Mouse (Mus musculus) c-Kit-negative CD71-positive TER-119-positive erythroid progenitor cells, embryonic 14.5 days (primary cell): ENCODE results near the gene C2cd5.
"Not testable (repeated sequence)": the region's sequence is repeated elsewhere in the genome, so short reads cannot be mapped to it uniquely, and the experiment has no call there.

ENCODE experiments used
- DNase-seq: peaks from one replicate; pipeline ENCODE4 v3.0.0-alpha.2; 2013; ENCODE audit warnings: low read depth, low spot score

C2cd5 gene

DNA sequence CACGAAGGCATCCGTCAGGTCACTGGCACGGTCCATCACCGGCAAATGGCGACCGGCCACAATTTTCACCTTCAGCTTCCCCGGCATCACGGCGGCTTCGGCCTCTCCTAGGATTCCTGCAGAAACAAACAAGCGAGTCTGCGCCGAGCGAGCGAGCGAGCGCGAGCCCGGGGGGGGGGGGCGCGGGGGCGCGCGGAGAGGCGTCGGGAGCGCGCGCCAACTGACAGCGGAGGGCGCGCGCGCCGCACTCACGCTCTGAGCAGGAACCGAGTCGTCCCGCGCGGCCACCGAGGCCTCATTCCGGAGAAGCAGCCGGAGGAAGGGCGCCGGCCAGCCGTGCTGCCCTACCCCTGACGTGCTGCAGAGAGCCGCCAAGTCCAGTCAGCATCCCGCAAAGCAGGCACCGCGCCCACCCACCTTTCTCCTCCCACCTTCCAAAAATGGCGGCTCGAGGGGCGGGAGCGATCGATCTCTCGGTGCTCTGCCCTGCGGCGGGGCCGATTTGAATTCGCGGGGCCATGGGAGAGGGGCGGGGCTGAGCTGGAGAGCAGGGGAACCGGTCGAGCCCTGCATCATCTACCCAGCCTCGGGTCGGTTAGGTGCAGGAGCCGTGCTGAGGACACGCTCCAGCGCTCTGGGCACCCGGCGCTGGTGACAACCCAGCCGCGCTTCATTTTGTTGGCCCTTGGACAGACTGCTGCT lies at the start of gene C2cd5:
TSS of gene C2cd5 (minus strand) at position 461 of the 702 bp plus-strand sequence.
- DNase-seq: peak; percentile 88

DNA sequence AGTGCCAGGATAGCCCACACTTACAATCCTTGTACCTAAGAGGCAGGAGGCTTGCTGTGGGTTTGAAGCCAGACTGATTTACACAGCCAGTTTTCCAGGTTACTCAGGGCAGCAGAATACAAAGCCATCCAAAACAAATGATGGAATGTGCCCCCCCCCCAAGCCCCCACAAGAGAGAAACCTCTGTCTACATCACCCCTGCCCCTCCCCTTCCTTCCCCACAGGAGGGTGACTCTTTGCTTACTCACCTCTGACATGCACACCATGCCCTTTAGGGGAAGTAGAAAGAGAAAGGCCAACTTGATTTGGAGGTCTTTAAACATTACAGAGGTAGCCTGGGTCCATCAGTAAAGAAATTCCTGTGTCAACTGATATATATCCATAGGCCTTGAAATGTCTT lies 48.9 kb upstream of the C2cd5 start:
- no peak for DNase-seq

DNA sequence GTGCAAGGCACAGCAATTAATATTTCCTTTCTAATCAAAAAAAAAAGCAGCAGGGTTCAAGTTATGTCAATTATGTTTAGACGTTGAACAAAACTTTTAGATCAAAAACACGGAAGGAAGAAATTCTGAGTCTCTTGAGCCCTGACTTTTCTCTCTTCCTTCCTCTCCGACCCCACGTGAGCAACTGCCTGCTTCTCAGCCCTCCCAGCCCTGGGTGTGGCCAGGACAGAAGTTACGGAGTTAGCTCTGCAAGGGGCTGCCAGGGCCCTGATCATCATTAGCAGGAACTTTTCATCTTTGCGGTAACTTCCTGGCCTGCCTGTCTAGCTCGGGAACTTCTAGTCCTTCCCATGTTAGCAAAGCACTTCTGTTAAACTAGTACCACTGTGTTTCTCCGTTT lies 46.8 kb upstream of the C2cd5 start:
- no peak for DNase-seq

DNA sequence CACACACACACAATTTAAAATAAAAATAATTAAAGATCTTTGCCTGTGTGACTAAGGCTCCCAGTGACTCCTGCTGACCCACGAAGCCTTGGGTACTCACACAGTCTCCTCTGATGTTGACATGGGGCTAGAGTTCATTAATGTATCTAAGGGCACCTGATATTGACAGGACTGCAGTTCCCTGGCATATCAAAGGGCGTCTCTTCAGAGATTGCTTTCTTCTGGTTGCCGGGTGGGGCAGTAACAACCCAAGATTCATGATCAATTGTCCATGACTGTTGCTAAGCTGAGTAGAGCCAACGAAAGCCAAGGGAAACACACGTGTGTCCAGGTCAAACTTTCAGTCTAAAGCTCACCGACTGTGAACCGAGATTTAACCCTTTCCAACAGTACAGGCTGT lies 45.1 kb upstream of the C2cd5 start:
- DNase-seq: no peak

DNA sequence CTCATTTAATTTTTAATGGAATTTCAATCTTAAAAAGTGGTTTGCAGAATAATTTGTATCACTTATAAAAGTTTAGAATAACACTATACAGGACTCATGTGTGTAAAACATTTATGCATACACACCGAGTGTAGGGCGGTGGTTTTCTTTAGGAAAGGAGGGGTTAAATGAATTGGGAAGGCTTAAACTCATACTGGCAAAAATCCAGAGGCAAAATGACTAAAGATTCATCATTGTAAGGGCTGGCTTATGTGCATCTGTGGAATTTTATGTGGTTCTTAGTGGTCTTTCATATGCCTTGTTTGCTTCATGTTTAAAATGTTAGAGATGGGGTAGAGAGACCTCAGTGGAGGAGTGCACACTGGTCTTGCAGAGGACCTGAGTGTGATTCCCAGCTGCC lies 44.6 kb upstream of the C2cd5 start:
- no peak for DNase-seq

DNA sequence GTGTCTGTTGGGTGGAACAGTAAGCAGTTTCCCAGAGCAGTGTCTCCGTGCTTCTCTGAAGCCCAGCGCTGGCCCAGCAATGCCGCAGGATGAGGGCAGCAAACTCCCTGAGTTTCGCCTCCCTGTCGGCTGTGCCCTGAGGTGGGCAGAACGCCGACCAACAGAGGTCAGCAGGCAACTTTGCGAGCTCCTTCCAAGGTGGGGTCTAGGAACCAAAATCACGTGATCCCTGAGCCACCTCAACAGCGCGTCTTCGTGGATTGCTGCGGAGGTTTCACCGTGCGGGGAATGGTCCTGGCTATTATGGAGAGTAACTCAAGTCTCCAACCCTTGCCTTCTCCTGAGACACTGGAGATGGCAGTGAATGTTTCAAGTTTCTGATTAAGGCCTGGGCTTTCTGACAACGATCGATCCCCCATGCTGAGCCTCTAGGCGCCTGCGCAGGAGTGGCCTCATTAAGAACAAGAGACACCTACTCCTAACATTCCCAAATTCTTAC lies 43.9 kb upstream of the C2cd5 start:
- no peak for DNase-seq

DNA sequence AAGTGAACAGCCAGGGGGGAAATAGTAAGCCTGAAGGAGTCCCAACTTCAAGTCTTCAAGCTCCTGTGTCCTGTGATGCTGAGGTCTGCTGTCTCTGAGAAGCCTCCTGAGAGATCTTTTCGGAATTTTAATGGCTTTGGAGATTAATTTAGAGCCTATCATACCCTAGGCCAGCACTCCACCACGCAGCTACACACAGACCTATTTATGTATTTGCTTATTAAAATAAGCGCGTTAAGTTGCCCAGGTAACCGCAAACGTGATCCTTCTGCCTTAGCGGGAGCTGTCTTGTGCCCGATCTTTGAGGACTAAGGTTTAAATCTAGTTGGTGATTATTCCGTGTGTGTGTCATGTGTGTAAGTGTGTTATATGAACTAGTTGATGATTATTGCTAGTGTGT lies 43.4 kb upstream of the C2cd5 start:
- no peak for DNase-seq

DNA sequence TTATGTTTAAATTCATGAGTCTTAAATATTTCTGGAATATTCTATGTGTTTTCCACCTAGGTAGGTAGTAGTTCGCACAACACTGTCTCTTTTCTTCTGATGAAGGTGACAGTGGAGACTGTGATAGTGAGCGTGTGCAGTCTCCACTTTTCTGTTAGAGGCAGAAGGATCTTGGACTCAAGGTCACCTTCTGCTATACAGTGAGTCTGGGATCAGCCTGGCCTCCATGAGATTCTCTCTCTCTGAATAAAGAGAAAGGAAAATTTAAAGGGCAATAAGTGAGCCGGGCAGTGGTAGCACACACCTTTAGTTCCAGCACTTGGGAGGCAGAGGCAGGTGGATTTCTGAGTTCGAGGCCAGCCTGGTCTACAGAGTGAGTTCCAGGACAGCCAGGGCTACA lies 42.9 kb upstream of the C2cd5 start:
- DNase-seq: no peak

DNA sequence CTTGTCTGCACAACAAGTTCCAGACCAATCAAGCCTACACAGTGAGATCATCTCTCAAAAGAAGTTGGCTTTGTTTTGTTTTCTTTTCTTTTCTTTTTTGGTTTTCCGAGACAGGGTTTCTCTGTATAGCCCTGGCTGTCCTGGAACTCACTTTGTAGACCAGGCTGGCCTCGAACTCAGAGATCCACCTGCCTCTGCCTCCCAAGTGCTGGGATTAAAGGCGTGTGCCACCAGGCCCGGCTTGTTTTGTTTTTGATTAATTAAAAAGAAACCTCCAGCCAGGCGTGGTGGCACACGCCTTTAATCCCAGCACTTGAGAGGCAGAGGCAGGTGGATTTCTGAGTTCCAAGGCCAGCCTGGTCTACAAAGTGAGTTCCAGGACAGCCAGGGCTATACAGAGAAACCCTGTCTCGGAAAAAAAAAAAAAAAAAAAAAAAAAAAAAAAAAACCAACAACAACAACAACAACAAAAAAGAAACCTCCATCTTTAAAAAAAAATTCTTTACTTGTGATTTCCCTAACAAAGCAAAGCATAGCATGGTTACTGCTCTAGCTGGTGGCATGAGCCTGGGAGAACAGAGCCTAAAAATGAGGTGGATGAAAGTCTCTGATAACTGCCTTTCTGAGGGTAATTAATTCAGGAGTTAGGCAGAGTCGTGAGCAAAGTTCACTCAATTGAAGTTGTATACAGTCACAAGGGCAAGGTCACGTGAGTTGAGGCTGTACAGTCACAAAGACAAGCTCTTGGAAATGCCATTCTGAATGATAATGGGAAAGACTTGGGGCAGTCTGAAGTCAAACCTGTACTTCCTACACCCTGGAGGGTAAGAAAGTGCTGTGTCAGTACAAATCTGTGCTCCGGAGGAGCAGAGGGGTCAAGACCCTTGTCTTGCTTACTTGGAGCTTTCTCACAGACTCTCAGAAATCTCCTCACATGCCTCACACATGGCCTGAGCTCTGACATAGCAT lies 42.0 kb upstream of the C2cd5 start:
- not testable (repeated sequence) for DNase-seq

DNA sequence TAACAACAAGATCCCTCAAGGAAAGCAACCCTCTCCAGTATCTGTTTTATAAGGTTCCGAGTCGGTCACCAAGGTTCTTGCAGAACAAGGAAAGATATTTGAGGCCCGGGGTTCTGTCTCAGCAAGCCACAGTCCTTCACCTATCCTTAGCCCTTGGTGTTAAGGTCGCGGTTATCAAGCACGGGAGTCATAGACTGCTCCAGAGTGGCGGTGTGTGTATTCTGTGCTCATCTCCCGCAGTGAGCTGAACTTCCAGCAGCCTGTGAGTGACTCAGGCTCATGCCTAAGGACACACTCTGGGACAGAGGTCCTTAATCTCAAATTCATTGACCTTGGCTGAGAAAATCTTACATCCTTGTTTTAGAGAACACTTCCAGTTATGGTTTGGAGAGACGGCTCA lies 40.9 kb upstream of the C2cd5 start:
- DNase-seq: no peak

DNA sequence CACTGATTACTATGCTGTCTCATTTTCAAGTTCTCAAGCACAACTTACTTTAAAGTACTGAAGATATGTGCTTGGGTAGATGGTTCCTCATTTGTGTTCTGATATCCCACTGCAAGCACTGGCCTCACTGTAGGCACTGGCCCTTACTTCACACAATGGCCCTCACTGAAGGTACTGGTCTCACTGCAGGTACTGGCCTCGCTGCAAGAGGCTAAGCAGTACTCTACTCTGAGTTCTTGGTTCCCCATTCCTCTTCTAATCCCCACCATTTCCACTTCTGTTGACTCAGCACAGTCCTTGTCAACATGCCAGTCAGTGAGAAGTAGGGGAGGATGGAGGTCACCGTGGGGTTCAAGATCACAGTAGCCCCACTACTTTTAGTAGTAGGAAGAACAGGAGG lies 39.5 kb upstream of the C2cd5 start:
- no peak for DNase-seq

DNA sequence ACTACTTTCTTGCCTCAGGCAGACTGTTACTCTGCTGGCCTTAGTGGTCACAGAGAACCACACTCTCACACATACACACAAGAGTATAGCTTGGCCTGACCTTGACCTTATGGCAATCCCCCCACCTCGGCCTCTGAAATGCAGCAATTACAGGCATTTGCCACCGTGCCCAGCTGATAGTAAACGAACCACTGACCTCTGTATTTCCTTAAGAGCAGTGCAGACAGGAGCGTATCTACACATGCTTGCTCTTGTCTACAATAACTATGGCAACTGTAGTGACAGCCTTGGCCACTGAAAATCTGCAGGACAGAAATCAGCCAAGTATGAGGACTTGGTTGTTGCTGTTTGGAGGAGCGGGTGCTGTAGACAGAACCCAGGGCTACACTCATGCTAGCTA lies 37.4 kb upstream of the C2cd5 start:
- no peak for DNase-seq

DNA sequence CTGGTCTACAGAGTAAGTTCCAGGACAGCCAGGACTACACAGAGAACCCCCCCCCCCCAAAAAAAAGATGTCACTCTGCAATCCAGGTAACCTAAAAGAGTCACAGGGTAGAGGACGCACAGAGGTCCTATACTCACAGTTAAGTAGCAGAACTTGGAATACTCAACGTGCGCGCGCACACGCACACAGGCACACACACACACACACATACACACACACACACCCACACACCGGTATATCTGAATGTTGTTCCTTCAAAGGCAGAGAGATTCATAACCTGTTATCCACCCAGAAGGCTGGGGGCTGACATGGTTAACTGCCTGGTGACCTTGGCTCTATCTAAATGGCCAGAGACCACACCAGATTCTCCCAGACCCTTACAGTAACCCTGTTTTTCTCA lies 36.7 kb upstream of the C2cd5 start:
- no peak for DNase-seq

DNA sequence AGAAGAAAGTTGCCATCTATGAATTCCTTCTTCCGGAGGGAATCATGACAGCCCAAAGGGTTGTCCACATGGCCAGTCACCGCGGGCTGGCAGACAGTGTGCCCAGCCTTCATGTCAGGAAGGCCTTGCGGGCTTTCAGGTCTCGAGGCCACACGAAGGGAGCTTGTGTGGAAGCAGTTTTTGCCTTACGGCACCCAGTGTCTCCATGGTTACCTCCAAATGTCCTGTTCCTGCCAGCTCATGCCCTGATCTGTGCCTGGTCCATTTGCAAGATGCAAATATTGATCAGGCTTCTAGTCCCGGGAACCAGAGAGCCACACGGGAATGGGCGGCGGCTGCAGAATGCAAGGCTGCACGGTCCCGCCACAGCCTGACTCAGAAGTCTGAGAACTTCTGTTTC lies 35.2 kb upstream of the C2cd5 start:
- DNase-seq: no peak

DNA sequence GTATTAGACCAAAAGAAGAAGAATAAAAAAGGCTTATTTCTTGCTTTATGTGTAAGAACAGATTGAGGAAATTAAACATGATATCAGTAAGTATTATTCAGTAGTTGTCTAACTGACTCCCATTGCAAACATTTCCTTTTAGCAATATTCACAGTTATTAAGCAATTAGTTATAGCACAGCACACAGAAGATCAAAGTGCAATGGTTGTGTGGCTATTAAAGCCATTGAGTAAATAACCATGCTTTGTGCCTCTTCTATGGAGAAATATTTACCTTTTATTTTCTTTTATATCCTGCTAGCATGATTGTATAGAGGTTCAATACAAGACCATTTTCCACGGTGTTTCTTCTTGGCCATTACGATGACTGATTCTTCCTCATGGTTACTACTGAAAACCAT lies 33.2 kb upstream of the C2cd5 start:
- DNase-seq: no peak

DNA sequence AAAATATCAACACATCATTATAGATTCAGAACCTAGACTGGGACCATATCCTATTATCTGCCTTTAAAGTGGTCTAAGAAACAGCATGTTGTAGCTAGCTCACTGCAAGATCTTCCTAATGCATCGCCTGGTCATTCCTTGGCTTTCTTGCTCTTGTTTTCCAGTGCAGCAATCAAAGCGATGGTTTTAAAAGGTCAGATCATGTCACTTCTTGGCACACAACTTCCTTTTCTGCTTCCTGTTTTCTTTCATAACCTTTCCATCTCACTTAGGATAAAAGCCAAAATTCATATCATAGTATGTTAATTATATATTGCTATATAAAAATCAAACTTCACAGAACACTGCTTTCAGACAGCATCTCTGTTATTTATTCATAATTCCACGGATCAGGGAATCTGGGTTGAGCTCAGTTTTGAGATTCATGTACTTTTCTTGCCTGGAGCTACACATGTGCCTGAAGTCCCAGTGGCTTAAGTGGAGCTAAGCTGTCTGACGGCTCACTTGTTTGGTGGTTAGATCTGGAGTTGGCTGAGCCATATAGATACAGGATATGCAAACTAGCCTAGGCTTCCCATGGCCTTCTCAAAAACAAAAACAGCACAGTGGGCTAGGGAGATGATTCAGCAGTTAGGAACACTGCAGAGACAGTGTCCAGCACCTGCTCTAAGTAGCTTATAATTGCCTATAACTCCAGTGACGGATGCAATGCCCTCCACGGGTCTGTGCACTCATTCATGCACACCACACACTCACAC lies 32.1 kb upstream of the C2cd5 start:
- DNase-seq: no peak

DNA sequence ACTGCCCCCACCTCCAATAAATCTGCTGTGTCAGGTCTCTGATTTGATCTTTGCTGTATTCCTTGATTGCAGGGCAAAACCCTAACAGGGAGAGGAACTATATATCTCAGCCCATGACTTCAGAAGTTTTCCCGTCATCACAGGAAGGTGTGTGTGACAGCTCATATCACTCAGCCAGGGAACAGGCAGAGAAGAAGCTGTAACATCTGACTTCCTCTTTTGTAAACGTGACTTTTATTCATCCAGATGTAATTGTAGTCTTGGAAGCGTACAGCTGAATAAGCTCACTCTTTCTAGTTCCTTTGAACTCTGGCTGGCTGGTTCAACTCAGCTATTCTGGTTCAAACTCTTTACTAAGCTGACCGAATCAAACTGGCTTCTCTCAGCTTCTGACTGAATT lies 30.5 kb upstream of the C2cd5 start:
- DNase-seq: no peak

DNA sequence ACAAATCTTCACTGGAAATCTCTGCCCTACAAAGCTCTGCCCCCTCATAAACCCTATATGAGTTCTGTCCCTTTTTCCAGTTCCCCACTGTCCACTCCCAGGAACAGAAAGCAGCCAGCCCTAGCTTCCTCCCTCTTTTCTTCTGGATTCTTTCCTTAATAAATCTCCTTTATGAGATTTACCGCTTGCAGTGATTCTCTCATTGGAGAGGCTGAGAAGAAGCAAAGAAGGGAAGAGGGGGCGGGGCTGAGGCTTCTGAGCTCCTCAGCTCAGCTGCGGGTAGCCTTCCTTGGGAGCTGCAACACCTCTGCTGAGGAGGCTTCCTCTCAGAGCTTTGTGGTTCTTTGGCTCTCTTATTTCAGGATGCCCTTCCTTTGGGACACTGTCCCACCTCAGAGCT lies 30.0 kb upstream of the C2cd5 start:
- no peak for DNase-seq

DNA sequence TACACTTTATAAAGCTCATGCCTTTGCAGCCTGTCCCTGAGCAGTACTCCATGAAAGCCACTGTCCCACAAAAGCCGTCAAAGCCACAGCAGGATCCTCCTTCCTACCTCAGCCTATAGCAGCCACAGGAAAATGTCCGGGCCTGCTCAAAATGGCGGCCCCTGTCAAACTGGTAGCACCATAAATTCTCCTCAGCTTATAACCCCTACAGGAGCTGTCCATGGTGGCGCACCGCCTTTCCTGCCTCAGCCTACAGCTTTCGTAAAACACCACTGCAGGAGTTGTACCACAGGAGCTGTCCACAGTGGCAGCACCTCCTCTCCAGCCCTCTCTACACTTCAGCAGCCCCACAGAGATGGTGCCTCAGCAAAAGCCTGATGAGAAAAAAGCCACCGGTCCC lies 29.5 kb upstream of the C2cd5 start:
- no peak for DNase-seq

DNA sequence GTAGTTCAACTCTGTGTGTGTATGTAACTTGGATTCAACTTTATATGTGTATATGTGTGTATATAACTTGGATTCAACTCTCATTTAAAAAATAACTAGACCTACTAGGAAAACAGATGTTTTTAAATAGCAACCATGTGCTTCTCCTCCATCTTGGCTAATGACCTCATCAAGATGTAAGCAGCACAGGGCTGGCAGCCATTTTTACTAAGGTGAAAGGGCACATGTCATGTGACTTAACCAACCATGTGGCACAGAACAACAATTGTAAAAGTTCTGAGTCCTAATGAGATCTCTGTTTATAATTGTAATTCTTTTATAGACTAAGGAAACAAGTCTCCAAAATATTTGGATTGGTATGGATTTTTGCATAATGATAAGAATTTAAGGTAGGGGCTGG lies 25.8 kb upstream of the C2cd5 start:
- DNase-seq: no peak

DNA sequence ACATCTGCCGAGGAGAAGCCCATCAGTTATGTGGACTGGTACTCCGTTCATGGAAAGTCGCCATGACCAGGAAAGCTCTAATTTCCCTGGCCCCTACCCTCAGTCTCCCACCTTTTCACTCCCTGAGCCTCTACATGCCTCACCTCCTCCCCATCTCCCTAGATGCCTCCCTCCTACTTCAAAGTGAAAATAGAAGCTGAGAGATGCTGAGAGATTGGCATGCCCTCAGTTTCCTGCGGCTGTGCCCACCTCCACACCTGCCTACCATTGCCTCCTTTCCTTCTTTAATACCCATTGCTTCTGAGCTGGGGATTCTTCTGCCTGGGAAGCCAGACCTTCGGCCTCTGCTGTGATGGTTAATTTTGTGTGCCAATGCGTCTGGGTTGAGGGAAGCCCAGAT lies 19.4 kb upstream of the C2cd5 start:
- DNase-seq: no peak

DNA sequence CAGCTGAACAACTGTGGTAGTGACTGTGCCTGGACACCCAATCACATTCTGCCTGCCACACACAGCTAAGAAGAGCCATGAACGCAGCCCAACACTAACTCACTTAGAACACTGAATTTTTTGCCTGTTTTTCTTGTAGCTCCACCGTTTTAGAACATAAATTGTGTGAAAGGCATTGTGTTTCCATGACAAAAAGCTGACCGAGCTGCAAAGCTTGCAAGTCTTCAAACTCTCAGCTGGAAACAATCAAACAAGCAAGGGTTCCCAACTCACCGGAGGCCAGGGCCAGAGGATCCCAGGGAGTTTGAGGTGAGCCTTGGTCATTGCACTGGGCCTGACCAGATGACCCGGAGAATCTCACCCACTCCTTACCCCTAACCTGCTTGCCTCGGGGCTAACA lies 16.8 kb upstream of the C2cd5 start:
- no peak for DNase-seq
